Mouse (Mus musculus) retina, postnatal 7 days (tissue): ENCODE measurements around the gene Appl2.
"Not testable (repeated sequence)": the region's sequence is repeated elsewhere in the genome, so short reads cannot be mapped to it uniquely, and the experiment has no call there.

Experiments used
- DNase-seq: peaks from one replicate; pipeline ENCODE4 v3.0.0-alpha.2; 2012; ENCODE audit warnings: low read depth, low spot score

Gene Appl2

GRCm38 (mm10) chr10:83648131-83649020 is at the start of gene Appl2:
Appl2 (minus strand) TSS chr10:83648738.
- DNase-seq: peak; percentile 90

GRCm38 (mm10) chr10:83696226-83696625 is 47.7 kb upstream of the Appl2 start:
- no peak for DNase-seq

DNA sequence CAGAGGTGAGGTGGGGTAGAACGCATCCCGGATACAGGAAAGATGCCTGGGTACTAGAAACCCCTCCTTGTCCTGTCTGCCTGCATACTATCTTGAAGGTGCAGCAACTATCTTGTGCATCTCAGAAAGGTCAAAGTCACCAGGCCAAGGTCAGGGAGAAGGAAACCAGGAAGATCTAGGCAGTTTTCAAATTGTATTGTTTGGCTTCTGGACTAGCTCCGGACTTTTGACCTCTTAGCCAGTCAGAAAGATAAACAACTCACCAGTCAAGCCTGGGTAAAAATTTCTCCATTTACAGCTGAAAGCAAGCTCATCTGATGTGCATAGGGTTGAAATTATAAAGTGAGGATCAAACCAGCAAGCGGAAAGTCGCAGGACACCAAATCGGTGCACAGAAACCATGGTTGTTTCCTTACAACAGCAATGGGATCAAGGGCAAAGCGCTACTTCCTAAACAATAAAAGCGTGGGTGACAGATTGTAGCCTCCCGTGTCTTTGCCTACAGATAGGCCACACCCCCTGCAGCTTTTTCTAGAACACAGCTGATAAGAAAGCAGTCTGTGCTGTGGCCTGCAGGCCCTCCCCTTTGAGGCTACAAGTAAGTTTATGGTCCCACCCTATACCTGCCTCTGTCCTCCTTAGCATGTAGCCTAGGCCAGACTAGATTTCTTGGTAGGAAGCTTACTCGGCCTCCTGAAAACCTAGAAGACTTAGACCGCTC is 43.8 kb upstream of the Appl2 start:
- no peak for DNase-seq

DNA sequence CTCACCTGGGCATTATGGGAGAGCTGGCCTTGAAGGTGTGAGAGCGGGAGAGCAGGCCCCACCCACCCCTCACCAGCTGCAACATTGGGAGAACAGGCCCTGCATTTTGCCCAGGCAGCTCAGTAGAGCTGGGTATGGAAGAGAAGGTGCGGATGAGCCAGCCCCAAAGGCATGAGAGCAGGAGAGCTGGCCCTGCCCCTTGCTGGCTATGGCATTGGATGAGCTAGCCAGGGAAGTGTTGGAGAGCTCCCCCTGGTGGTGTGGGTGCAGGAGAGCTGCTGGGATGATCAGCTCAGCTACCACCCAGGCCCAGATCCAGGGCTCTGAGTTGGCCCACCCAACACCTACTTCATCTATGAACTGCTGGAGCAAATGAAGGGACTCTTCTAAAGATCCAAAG is 39.7 kb upstream of the Appl2 start:
- no peak for DNase-seq

- DNase-seq: no peak
Observed at GRCm38 (mm10) chr10:83681334-83681733, 32.8 kb upstream of the Appl2 start.

DNA sequence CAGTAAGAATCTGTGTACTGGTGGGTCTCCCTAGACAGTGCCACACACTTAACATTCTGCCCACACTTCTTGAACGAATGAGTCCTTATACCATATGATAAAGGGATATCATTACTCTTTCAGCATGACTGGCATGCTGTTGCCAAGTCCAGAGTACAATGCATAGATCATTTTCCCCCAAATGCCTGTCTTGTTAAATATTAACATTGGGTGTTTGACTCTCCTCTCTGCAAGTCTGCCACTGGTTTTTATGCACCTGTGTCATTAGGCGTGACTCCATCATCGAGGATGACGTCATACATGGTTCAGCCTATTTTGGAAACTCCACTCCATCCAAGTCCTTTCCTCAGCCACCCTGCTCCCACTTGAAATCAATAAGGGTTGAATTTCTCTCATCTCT is 18.0 kb upstream of the Appl2 start:
- no peak for DNase-seq

- no peak for DNase-seq
Observed at GRCm38 (mm10) chr10:83661925-83662324, 13.4 kb upstream of the Appl2 start.

DNA sequence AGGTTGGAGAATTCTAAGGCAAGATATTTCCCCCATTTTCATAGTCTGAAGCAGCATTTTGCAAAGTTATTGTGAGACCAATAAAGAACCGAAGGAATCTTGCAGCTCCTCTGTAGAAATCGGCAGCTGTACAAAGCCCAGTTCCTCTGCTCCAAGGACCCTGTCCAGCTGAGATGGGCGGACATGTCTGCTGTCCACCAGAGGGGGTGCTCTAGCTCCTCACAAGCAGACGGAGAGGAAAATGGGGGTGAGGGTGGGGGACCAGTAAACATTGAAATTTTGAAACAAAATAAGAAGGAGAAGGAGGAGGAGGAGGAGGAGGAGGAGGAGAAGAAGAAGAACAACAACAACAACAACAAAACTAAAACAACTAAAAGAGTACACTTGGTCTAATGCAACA is 12.1 kb upstream of the Appl2 start:
- no peak for DNase-seq

GRCm38 (mm10) chr10:83654591-83654990 is 6.1 kb upstream of the Appl2 start:
- no peak for DNase-seq

GRCm38 (mm10) chr10:83652205-83652866 is 3.8 kb upstream of the Appl2 start:
- not testable (repeated sequence) for DNase-seq

DNA sequence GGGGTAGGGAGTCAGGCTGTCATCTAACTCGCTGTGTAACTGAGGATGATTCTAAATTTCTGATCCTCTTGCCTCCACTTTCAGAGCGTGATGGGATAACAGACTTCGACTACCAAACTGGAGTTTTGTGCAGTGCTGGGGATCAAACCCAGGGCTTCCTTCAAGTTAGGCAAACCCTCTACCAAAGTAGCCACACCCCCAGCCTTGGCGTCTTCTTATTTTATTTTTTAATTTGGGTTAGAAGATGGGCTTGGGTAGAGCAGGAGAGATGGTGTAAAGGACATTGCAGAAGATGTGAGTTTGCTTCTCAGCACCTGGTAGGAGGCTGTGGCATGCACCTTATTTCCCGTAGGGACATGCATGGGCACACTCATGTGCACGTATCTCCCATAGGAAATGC is 499 bp upstream of the Appl2 start:
- no peak for DNase-seq

- no peak for DNase-seq
Observed at GRCm38 (mm10) chr10:83646351-83646885, 2.1 kb downstream of the Appl2 start.

GRCm38 (mm10) chr10:83645716-83645990 is 2.9 kb downstream of the Appl2 start:
- no peak for DNase-seq

- no peak for DNase-seq
Observed at GRCm38 (mm10) chr10:83644865-83645715, 3.4 kb downstream of the Appl2 start.

DNA sequence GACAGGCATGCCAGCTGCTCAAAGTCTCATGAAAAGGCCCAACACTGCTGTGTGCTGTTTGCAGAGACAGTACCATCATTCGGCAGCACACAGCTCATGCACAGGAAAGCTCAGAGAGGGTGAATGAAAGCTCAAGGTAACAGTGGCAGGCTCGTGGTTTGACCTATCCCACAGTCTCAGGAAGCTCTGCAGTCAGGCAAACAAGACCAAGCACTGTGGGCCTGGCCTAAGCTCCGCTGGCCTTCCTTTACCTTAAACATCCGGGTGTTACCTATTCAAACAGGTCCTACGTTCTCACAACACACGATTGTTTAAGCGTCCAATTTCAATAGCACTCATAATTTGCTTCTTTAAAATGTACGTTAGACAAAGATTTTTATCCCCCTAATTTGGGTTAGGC is 4.4 kb downstream of the Appl2 start:
- no peak for DNase-seq

DNA sequence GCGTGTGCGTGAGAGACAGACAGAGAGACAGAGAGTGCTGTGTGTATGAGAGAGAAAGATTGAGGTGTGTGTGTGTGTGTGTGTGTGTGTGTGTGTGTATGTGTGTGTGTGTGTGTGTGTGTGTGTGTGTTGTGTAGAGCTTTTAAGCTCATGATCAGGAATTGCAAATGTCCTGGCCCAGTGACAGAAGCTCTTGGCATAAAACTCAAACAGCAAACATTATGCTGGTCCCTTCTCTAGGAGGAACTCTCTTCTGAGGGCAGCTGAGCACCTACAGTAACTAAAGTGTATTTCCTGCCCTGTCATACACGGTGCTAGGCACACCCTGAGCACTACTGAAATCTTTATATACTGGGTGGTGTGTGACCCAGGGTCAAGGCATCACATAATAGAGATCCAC is 6.9 kb downstream of the Appl2 start:
- DNase-seq: no peak

DNA sequence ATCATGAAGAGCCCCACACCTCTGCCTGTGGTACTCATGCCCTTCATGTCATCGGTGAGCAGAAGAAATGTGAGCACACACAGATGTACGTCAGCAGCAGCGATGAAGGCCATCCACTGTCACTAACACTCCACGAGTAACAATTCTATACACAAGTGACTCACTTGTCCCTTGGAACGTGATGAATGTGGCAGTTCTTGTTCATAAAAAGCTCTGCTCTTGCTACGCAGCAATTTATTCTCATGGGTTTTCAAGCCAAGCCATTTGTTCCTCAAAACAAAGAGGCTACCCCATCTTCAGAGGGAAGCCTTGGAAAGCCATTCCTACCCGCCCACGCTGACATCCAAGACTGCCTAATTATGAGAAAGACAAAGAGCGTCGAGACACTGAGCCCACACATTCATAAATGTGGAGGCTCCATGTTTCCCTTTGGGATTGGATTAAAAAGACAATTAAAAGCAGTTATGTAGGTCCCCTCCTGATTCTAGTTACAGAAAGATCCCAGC is 8.6 kb downstream of the Appl2 start:
- DNase-seq: no peak

DNA sequence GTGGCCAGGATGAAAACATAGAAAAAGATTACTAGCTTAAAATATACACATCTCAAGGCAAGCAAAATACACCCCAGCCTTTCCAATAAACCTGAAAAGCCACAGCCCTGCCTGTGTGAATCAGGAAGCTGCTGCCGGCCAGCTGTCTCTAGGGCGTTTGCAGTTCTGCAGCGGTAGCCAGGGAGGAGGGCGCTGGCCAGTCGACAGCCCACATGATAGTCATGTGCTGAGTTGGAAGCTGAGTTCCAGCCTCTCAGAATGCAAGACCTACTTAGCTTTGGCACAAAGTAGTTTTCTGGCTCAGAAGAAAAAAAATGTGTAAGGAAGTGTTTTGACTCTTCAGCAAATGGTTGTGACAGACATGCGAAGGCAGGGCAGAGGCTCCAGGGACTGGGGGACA is 11.2 kb downstream of the Appl2 start:
- DNase-seq: no peak

GRCm38 (mm10) chr10:83636191-83636590 is 12.3 kb downstream of the Appl2 start:
- DNase-seq: no peak

GRCm38 (mm10) chr10:83634461-83634860 is 14.1 kb downstream of the Appl2 start:
- DNase-seq: no peak

- no peak for DNase-seq
Observed at GRCm38 (mm10) chr10:83632806-83633374, 15.6 kb downstream of the Appl2 start.
